Mouse (Mus musculus) c-Kit-negative CD71-positive TER-119-positive erythroid progenitor cells, embryonic 14.5 days (primary cell): Measurements from ENCODE around the gene Mlc1.

Source experiments
- DNase-seq: peaks from one replicate; pipeline ENCODE4 v3.0.0-alpha.2; 2013; ENCODE audit warnings: low read depth, low spot score

The Mlc1 gene

GRCm38 (mm10) chr15:88978281-88979137, at the start of gene Mlc1:
TSS of gene Mlc1 (minus strand) at chr15:88979007.
- no peak for DNase-seq

GRCm38 (mm10) chr15:89020492-89020891, 41.7 kb upstream of the Mlc1 start:
- DNase-seq, result no peak

- no peak for DNase-seq
These were observed 41.3 kb upstream of the Mlc1 start for GRCm38 (mm10) chr15:89020085-89020484.

GRCm38 (mm10) chr15:89016722-89017121, 37.9 kb upstream of the Mlc1 start:
- DNase-seq, result no peak

GRCm38 (mm10) chr15:89007781-89008180, 29.0 kb upstream of the Mlc1 start:
- no peak for DNase-seq

- no peak for DNase-seq
These were observed 28.2 kb upstream of the Mlc1 start for GRCm38 (mm10) chr15:89007002-89007401.

- DNase-seq, result no peak
These were observed 22.4 kb upstream of the Mlc1 start for GRCm38 (mm10) chr15:89001245-89001644.

- DNase-seq, result no peak
These were observed 21.6 kb upstream of the Mlc1 start for GRCm38 (mm10) chr15:89000367-89000766.

- no peak for DNase-seq
These were observed 20.3 kb upstream of the Mlc1 start for GRCm38 (mm10) chr15:88999124-88999523.

GRCm38 (mm10) chr15:88998636-88999035, 19.8 kb upstream of the Mlc1 start:
- DNase-seq, result no peak

- DNase-seq, result no peak
These were observed 10.4 kb upstream of the Mlc1 start for GRCm38 (mm10) chr15:88989236-88989635.

GRCm38 (mm10) chr15:88982534-88983079, 3.8 kb upstream of the Mlc1 start, which contains the start of gene Mov10l1:
TSS of gene Mov10l1 (plus strand) at chr15:88982909.
- DNase-seq, result no peak

- no peak for DNase-seq
These were observed 285 bp upstream of the Mlc1 start for GRCm38 (mm10) chr15:88979138-88979446.

GRCm38 (mm10) chr15:88972300-88972699, 6.5 kb downstream of the Mlc1 start:
- DNase-seq, result no peak

- no peak for DNase-seq
These were observed 14.7 kb downstream of the Mlc1 start for GRCm38 (mm10) chr15:88964070-88964578.

- DNase-seq, result no peak
These were observed 21.3 kb downstream of the Mlc1 start for GRCm38 (mm10) chr15:88957522-88957921.

- no peak for DNase-seq
These were observed 23.5 kb downstream of the Mlc1 start for GRCm38 (mm10) chr15:88955342-88955741.

GRCm38 (mm10) chr15:88954368-88955072, 24.3 kb downstream of the Mlc1 start, which contains the start of gene Ttll8:
TSS of gene Ttll8 (minus strand) at chr15:88954418.
- DNase-seq, result no peak

- no peak for DNase-seq
These were observed 27.6 kb downstream of the Mlc1 start for GRCm38 (mm10) chr15:88951246-88951645.

- DNase-seq, result no peak
These were observed 32.0 kb downstream of the Mlc1 start for GRCm38 (mm10) chr15:88946851-88947250.

GRCm38 (mm10) chr15:88943896-88944551, 34.8 kb downstream of the Mlc1 start:
- DNase-seq, result no peak

GRCm38 (mm10) chr15:88942783-88943182, 36.0 kb downstream of the Mlc1 start:
- DNase-seq, result no peak
